Mouse (Mus musculus): ENCODE results near the gene Gid4. TPM values are rescaled to one million over a fixed set of nuclear protein-coding genes. Genes with fewer than 3 reads are reported as not detected.

Gid4 gene
- polyA plus RNA-seq, 1 experiment from 2014 or later: 11.3 TPM

GRCm38 (mm10) chr11:60418473-60418803 is 1.5 kb downstream of the Gid4 start:
- no peaks in the 10 kb centered on the region for H3K9me3 ChIP-seq (ENCODE audit: control insufficient read depth)
- H3K27ac ChIP-seq (ENCODE audit: low read depth, low read length): peak overlapping the region; percentile 95
- peaks cover 3% of the 10 kb centered on the region; the same call in 1 of the 2 replicates for H3K4me1 ChIP-seq (replicated peaks; ENCODE audit: control insufficient read depth, insufficient read depth, low read length)
- peak overlapping the region; percentile 93 for H3K4me2 ChIP-seq (replicated peaks; ENCODE audit: low read depth)
- peak overlapping the region; percentile 85 for H3K4me3 ChIP-seq (ENCODE audit: low read depth, low read length)
- peak overlapping the region; percentile 89 for H3K9ac ChIP-seq (ENCODE audit: low read depth, low read length)
- WGBS: 6% methylated on average over 6 of the region's 6 CpGs
- no peak for TF ChIP-seq CTCF (IDR thresholded peaks at IDR 0.05; ENCODE audit: low read depth)
- ATAC-seq: peak; percentile 33
- H3K27me3 ChIP-seq (replicated peaks; ENCODE audit: control insufficient read depth, insufficient read depth, low read length): no peaks in the 10 kb centered on the region
- H3K36me3 ChIP-seq (ENCODE audit: control insufficient read depth, insufficient read depth): no peaks in the 10 kb centered on the region; the same call in 1 of the 2 replicates

DNA sequence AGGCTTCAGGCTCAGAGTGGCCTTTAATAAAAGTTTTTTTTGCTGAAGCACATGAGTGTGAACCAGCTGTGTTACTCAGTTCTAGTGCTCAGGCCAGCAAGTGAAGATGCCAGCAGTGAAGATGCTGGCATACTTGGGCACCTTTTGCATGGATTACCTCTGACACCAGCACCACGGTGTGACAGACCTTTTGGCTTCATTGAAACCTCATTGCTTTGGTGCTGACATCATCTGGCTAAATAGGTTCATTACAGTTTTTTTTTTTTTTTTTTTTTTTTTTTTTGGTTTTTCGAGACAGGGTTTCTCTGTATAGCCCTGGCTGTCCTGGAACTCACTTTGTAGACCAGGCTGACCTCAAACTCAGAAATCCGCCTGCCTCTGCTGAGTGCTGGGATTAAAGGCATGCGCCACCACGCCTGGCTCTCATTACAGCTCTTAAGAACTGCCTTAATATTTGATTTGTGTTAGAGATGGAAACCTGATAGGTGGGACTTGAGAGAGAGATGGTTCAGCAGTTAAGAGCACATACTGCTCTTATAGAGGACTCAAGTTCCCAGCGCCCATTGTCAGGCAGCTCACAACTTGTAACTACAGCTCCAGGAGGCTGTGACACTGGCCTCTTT is 5.2 kb downstream of the Gid4 start:
- 68% methylated on average over 5 of the region's 6 CpGs for WGBS

DNA sequence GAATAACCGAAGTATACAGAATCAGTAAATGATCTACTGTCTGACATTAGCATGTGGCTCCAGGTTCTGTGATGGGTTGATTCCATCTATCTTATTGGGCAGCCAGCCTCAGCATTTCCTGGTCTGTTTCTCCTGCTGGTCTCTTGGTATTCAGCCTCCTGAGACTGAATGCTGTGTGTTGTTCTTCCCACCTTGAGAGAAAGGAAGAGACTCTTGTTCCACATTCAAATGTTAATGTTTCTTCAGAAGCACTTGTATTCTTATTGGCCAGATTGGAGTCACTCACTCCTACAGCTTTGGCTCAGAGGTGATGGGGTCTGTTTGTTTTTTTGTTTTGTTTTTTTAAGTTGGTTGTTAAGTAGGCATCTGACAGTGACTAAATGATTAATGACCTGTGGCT is 6.1 kb downstream of the Gid4 start:
- WGBS: 64% methylated on average over 1 of the region's 1 CpGs

More for the DNA sequence above, 5.2 kb downstream of the Gid4 start:
- no peaks in the 10 kb centered on the region for H3K9me3 ChIP-seq (ENCODE audit: control insufficient read depth)
- H3K4me2 ChIP-seq (replicated peaks; ENCODE audit: low read depth): no peak overlapping the region
- H3K4me3 ChIP-seq (ENCODE audit: low read depth, low read length): no peak overlapping the region
- peak; percentile 50 for TF ChIP-seq CTCF (IDR thresholded peaks at IDR 0.05; ENCODE audit: low read depth)
- H3K36me3 ChIP-seq (ENCODE audit: control insufficient read depth, insufficient read depth): no peaks in the 10 kb centered on the region; the same call in 1 of the 2 replicates
- no peak overlapping the region for H3K9ac ChIP-seq (ENCODE audit: low read depth, low read length)
- ATAC-seq: no peak
- H3K27ac ChIP-seq (ENCODE audit: low read depth, low read length): no peak overlapping the region
- H3K27me3 ChIP-seq (replicated peaks; ENCODE audit: control insufficient read depth, insufficient read depth, low read length): no peaks in the 10 kb centered on the region
- 0 out of 2 replicates have a peak, but pooled peaks cover 1% of the 10 kb centered on the region for H3K4me1 ChIP-seq (replicated peaks; ENCODE audit: control insufficient read depth, insufficient read depth, low read length)

GRCm38 (mm10) chr11:60426417-60426816 is 9.5 kb downstream of the Gid4 start:
- no peak overlapping the region for H3K4me3 ChIP-seq (ENCODE audit: low read depth, low read length)
- peak; percentile 58; the same call in 1 of the 2 replicates for ATAC-seq
- TF ChIP-seq CTCF (IDR thresholded peaks at IDR 0.05; ENCODE audit: low read depth): no peak
- H3K4me2 ChIP-seq (replicated peaks; ENCODE audit: low read depth): no peak overlapping the region
- H3K27ac ChIP-seq (ENCODE audit: low read depth, low read length): peak overlapping the region; percentile 83
- no peaks in the 10 kb centered on the region for H3K9me3 ChIP-seq (ENCODE audit: control insufficient read depth)
- H3K36me3 ChIP-seq (ENCODE audit: control insufficient read depth, insufficient read depth): peaks cover 9% of the 10 kb centered on the region
- H3K9ac ChIP-seq (ENCODE audit: low read depth, low read length): no peak overlapping the region
- no peaks in the 10 kb centered on the region for H3K27me3 ChIP-seq (replicated peaks; ENCODE audit: control insufficient read depth, insufficient read depth, low read length)
- H3K4me1 ChIP-seq (replicated peaks; ENCODE audit: control insufficient read depth, insufficient read depth, low read length): 0 out of 2 replicates have a peak, but pooled peaks cover 3% of the 10 kb centered on the region
- WGBS: 32% methylated on average over 1 of the region's 1 CpGs

More for the DNA sequence above, 6.1 kb downstream of the Gid4 start:
- Histone ChIP-seq H3K4me2 (replicated peaks; ENCODE audit: low read depth) (no peak overlapping the region), H3K9me3 (ENCODE audit: control insufficient read depth) (no peaks in the 10 kb centered on the region), H3K27ac (ENCODE audit: low read depth, low read length) (no peak overlapping the region), H3K4me1 (replicated peaks; ENCODE audit: control insufficient read depth, insufficient read depth, low read length) (0 out of 2 replicates have a peak, but pooled peaks cover 3% of the 10 kb centered on the region), H3K9ac (ENCODE audit: low read depth, low read length) (no peak overlapping the region), H3K27me3 (replicated peaks; ENCODE audit: control insufficient read depth, insufficient read depth, low read length) (no peaks in the 10 kb centered on the region), H3K4me3 (ENCODE audit: low read depth, low read length) (no peak overlapping the region), H3K36me3 (ENCODE audit: control insufficient read depth, insufficient read depth) (peaks cover 2% of the 10 kb centered on the region; the same call in 1 of the 2 replicates)
- no peak for TF ChIP-seq CTCF (IDR thresholded peaks at IDR 0.05; ENCODE audit: low read depth)
- no peak for ATAC-seq

DNA sequence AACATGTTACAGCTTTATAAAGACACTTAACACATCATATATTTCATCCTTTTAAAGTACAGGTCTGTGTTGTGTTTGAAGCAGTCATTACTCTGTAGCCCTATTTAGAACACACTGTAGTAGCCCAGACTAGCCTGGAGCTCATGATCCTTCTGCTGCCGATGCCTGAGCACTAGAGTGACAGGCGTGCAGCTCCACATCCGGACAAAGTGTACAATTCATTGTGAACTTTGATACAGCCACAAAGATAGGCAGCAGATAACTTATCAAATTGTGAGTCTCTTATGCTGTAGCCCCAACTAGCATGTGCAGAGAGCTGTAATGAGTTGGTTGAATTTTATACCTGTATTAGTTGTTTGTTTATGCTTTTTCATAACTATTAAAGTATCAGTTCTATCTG is 10.7 kb downstream of the Gid4 start:
- Histone ChIP-seq H3K9me3 (ENCODE audit: control insufficient read depth) (no peaks in the 10 kb centered on the region), H3K4me1 (replicated peaks; ENCODE audit: control insufficient read depth, insufficient read depth, low read length) (0 out of 2 replicates have a peak, but pooled peaks cover 3% of the 10 kb centered on the region), H3K9ac (ENCODE audit: low read depth, low read length) (no peak overlapping the region), H3K36me3 (ENCODE audit: control insufficient read depth, insufficient read depth) (peaks cover 21% of the 10 kb centered on the region), H3K27me3 (replicated peaks; ENCODE audit: control insufficient read depth, insufficient read depth, low read length) (no peaks in the 10 kb centered on the region), H3K4me3 (ENCODE audit: low read depth, low read length) (no peak overlapping the region), H3K4me2 (replicated peaks; ENCODE audit: low read depth) (no peak overlapping the region), H3K27ac (ENCODE audit: low read depth, low read length) (peak overlapping the region; percentile 83)
- ATAC-seq: peak; percentile 62
- WGBS: 42% methylated on average over 3 of the region's 3 CpGs
- TF ChIP-seq CTCF (IDR thresholded peaks at IDR 0.05; ENCODE audit: low read depth): no peak

DNA sequence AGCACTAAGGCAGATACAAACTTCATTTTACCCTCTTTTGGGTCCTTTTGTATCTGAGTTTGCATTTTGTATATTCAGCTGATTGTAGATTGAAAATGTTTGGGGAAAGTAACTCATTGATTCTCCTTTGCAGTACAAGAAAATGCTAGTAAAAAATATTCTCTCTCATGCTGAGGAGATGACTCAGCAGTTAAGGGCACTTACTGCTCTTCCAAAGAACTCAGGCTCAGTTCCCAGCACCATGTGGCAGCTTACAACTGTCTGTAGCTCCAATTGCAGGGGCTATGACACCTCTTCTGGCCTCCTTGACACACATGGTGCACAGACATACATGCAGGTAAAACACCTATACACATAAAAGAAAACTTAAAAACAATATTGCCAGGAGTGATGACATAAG is 16.6 kb downstream of the Gid4 start:
- Histone ChIP-seq H3K4me2 (replicated peaks; ENCODE audit: low read depth) (no peak overlapping the region), H3K27me3 (replicated peaks; ENCODE audit: control insufficient read depth, insufficient read depth, low read length) (no peaks in the 10 kb centered on the region), H3K27ac (ENCODE audit: low read depth, low read length) (no peak overlapping the region), H3K4me3 (ENCODE audit: low read depth, low read length) (no peak overlapping the region), H3K9me3 (ENCODE audit: control insufficient read depth) (no peaks in the 10 kb centered on the region), H3K9ac (ENCODE audit: low read depth, low read length) (no peak overlapping the region), H3K36me3 (ENCODE audit: control insufficient read depth, insufficient read depth) (peaks cover 65% of the 10 kb centered on the region), H3K4me1 (replicated peaks; ENCODE audit: control insufficient read depth, insufficient read depth, low read length) (no peaks in the 10 kb centered on the region)
- no peak for ATAC-seq
- no peak for TF ChIP-seq CTCF (IDR thresholded peaks at IDR 0.05; ENCODE audit: low read depth)

All from intestine, postnatal 0 days (tissue).